Mouse (Mus musculus) G1E-ER4 (cell line): ENCODE measurements around the gene Sept8. TPM values are rescaled to one million over a fixed set of nuclear protein-coding genes. Genes with fewer than 3 reads are reported as not detected.

Experiments used
- GATA1 ChIP-seq: IDR thresholded peaks from one replicate; pipeline ENCODE4 v1.8.0; 2012; ENCODE audit warnings: low read length, inconsistent platforms
- polyA plus RNA-seq: library from polyadenylated mRNA; stranded (reverse); fragments of >175 nt; gene quantifications from 2 replicates; pipeline ENCODE4 v1.2.3, GENCODE M21; 2012

Sept8 gene
- polyA plus RNA-seq, 1 experiment: 239 TPM

GRCm38 (mm10) chr11:53584849-53585248 is 65.8 kb downstream of the Sept8 start:
- no peak for TF ChIP-seq GATA1

DNA sequence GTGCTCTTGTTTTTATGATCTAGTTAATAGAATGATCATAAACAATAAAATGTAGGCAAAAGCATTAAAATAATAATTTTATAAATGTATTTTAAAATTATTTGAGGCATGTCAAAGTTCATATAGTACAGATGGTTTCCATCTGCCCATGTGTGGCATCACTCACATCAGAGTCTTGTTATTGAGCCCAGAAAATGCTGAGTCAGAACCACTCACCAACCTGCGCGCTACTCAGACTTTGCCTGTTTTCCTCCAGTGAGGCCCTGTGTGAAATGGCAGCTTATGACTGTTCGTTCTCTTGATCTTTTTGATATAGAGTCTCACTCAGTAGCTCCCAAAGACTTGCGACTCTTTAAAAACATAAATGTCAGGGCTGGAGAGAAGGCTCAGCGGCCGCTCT is 66.5 kb downstream of the Sept8 start:
- no peak for TF ChIP-seq GATA1

DNA sequence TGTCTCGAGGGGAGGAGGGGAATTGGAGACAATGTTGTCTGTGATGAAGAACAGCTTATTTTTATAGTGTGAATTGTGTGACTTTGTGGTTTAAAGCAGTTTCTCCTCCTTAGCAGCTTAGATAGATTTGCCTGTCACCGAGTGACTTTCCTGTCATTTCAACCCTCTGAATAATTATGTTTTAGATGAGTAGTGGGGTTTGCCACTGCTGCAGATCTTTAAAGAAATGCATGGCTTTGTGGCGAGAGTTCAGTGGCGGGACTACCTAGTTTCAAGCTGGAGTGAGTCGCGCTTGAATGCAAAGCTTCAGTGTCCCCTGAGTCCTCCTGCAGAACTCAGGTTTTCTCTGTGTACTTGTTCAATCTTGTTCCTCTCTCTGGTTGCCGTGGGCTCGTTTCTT is 69.2 kb downstream of the Sept8 start:
- no peak for TF ChIP-seq GATA1

DNA sequence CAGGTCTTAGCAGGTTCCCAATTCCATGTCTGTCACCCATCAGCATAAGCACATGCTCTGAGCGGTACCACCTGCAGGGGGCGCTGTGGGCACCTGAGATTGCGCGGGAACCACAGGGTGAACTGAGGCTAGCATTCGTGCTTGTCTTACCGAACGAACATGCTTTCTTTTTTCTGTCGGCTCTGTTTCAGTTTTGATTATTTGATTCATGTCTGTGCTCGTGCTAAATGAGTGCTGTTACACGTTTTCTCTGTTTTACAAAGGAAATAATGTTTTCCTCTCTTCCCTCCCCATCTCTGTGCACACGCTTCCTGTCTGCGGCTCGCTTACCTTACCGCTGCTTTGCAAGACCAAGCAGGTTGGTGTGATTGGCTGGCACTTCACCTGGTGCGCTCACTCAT is 71.3 kb downstream of the Sept8 start:
- no peak for TF ChIP-seq GATA1

GRCm38 (mm10) chr11:53591116-53591515 is 72.1 kb downstream of the Sept8 start:
- no peak for TF ChIP-seq GATA1

Other genes with a start within 250 kb of the Sept8 start
- 51.3 and 51.9 TPM in 2 replicates for gene Hspa4, start 218.8 kb upstream of the Sept8 start, polyA plus RNA-seq
- gene Zcchc10, start 194.6 kb upstream of the Sept8 start, polyA plus RNA-seq: 1.4 and 2.3 TPM in 2 replicates
- 4.1 and 4.5 TPM in 2 replicates for gene Aff4, start 168.4 kb upstream of the Sept8 start, polyA plus RNA-seq
- not detected in 2 replicates for gene Leap2, start 96.1 kb upstream of the Sept8 start, polyA plus RNA-seq
- gene Uqcrq, start 88.4 kb upstream of the Sept8 start, polyA plus RNA-seq: 217 and 299 TPM in 2 replicates
- gene Gdf9, start 88.2 kb upstream of the Sept8 start, polyA plus RNA-seq: 0.14 and 0.24 TPM in 2 replicates
- gene Gm10447, start 62.1 kb upstream of the Sept8 start, polyA plus RNA-seq: not detected in 2 replicates
- not detected in 2 replicates for gene Shroom1, start 62.1 kb upstream of the Sept8 start, polyA plus RNA-seq
- gene Gm9837, start 48.8 kb upstream of the Sept8 start, polyA plus RNA-seq: not detected in 2 replicates
- gene Gm9945, start 39.1 kb upstream of the Sept8 start, polyA plus RNA-seq: 0.15 and 0.50 TPM in 2 replicates
- gene Sowaha, start 39.0 kb upstream of the Sept8 start, polyA plus RNA-seq: 12.6 and 15.6 TPM in 2 replicates
- 6.9 and 7.2 TPM in 2 replicates for gene Kif3a, start 48.1 kb downstream of the Sept8 start, polyA plus RNA-seq
- gene Il4, start 99.4 kb downstream of the Sept8 start, polyA plus RNA-seq: 0.81 TPM in 1 of 2 replicates, not detected in the other
- gene Il13, start 115.4 kb downstream of the Sept8 start, polyA plus RNA-seq: not detected in 2 replicates
- gene Rad50, start 188.1 kb downstream of the Sept8 start, polyA plus RNA-seq: 16.0 and 16.3 TPM in 2 replicates
- not detected in 2 replicates for gene Il5, start 201.5 kb downstream of the Sept8 start, polyA plus RNA-seq